In genomic region chr14:60525284-60525962, GRCm38 (mm10) we compare ENCODE assay signal across 9 mouse cellular contexts.
DNase-seq lines count a peak whose midpoint lies in the region; ATAC-seq and TF ChIP-seq lines count a peak whose summit lies in the region.
"Had no signal": no experiment of that assay in that cellular context is flagged by ENCODE, and none has a peak within 500 bp of the region (broad histone marks: within the 10 kb centered on the region; RNA-seq: fewer than 3 reads in every experiment).

No protein-coding gene starts in this region.

- TF ChIP-seq CTCF in gastrocnemius, adult 2 months (IDR thresholded peaks at IDR 0.05), result peak; percentile 84
- TF ChIP-seq CTCF in kidney, adult 2 months (conservative IDR thresholded peaks at IDR 0.05; ENCODE audit: insufficient read depth, insufficient read length, low read depth, low read length), result peak; percentile 76
- TF ChIP-seq CTCF in stomach, postnatal 0 days (IDR thresholded peaks at IDR 0.05; ENCODE audit: low read depth), result peak; percentile 96

- DNase-seq in 3T3-L1 (ENCODE audit: low read depth, low spot score) (peak; percentile 80), NIH3T3 (ENCODE audit: low read depth) (peak; percentile 80)
- DNase-seq in cerebellum, postnatal 10 days, result peak; percentile 90 to 95
- peak; percentile 66 for DNase-seq in gastrocnemius, adult 2 months
- DNase-seq in kidney, adult 2 months, result peak; percentile 81
- DNase-seq in limb, embryonic 11.5 days (ENCODE audit: low spot score), result peak; percentile 83
- peak; percentile 72 for DNase-seq in stomach, postnatal 0 days (ENCODE audit: low spot score)

- H3K9ac ChIP-seq in limb, embryonic 11.5 days (ENCODE audit: low read length), result no peak overlapping the region
- H3K9ac ChIP-seq in stomach, postnatal 0 days (ENCODE audit: low read length), result no peak overlapping the region
- H3K9ac ChIP-seq: embryonic facial prominence, embryonic 13.5 days had no signal

- H3K27me3 ChIP-seq in kidney, adult 2 months (replicated peaks; ENCODE audit: control insufficient read depth, insufficient read depth, low read length), result no peaks in the 10 kb centered on the region
- no peaks in the 10 kb centered on the region for H3K27me3 ChIP-seq in limb, embryonic 11.5 days (ENCODE audit: control insufficient read depth, insufficient read depth, low read length)
- no peaks in the 10 kb centered on the region for H3K27me3 ChIP-seq in stomach, postnatal 0 days (ENCODE audit: control insufficient read depth, insufficient read depth, low read length)
- H3K27me3 ChIP-seq: embryonic facial prominence, embryonic 13.5 days had no signal

- 68% methylated on average over 13 of the region's 13 CpGs for WGBS in kidney, adult 2 months
- WGBS in limb, embryonic 11.5 days, result 74% methylated on average over 13 of the region's 13 CpGs
- WGBS in stomach, postnatal 0 days, result 67% methylated on average over 13 of the region's 13 CpGs

- TF ChIP-seq POLR2A in kidney, adult 2 months (IDR thresholded peaks at IDR 0.05; ENCODE audit: low read depth, low read length), result no peak

- H3K4me2 ChIP-seq in limb, embryonic 11.5 days (ENCODE audit: low read depth, severe bottlenecking), result no peak overlapping the region
- H3K4me2 ChIP-seq in stomach, postnatal 0 days (replicated peaks; ENCODE audit: low read depth), result no peak overlapping the region
- H3K4me2 ChIP-seq: embryonic facial prominence, embryonic 13.5 days had no signal

- intact Hi-C loops in gastrocnemius, adult 2 months (cut with DNase I), result loop anchor here (1.0 kb wide), 3 partner anchors 163 to 246 kb away; no protein-coding TSS in a partner anchor

- H3K36me3 ChIP-seq in kidney, adult 2 months (ENCODE audit: control insufficient read depth, insufficient read depth, low read length), result no peaks in the 10 kb centered on the region
- H3K36me3 ChIP-seq in limb, embryonic 11.5 days (ENCODE audit: control insufficient read depth, insufficient read depth, low read length), result no peaks in the 10 kb centered on the region
- no peaks in the 10 kb centered on the region for H3K36me3 ChIP-seq in stomach, postnatal 0 days (ENCODE audit: control insufficient read depth, insufficient read depth, low read length)
- H3K36me3 ChIP-seq: embryonic facial prominence, embryonic 13.5 days had no signal

- no peak for TF ChIP-seq EP300 in stomach, postnatal 0 days (optimal IDR thresholded peaks at IDR 0.05)

- no peak for ATAC-seq in limb, embryonic 11.5 days (ENCODE audit: insufficient number of reproducible peaks, low FRiP score, low TSS enrichment, low read depth)
- ATAC-seq in monocyte, adult 5-6 weeks (replicated peaks; ENCODE audit: insufficient number of reproducible peaks, low FRiP score, low TSS enrichment, poor library complexity, severe bottlenecking), result 0 out of 2 replicates have a peak, but pooled peaks have one; percentile 62
- ATAC-seq in stomach, postnatal 0 days (ENCODE audit: low FRiP score, low TSS enrichment), result peak; percentile 68

- no peaks in the 10 kb centered on the region for H3K9me3 ChIP-seq in limb, embryonic 11.5 days (ENCODE audit: control insufficient read depth, low read length)
- H3K9me3 ChIP-seq in stomach, postnatal 0 days (ENCODE audit: control insufficient read depth, low read length), result no peaks in the 10 kb centered on the region
- H3K9me3 ChIP-seq: embryonic facial prominence, embryonic 13.5 days had no signal

- peaks cover 6% of the 10 kb centered on the region; the same call in 1 of the 2 replicates for H3K4me1 ChIP-seq in kidney, adult 2 months (ENCODE audit: control insufficient read depth, insufficient read depth, low read length)
- H3K4me1 ChIP-seq in limb, embryonic 11.5 days (ENCODE audit: control insufficient read depth, insufficient read depth, low read length), result 0 out of 2 replicates have a peak, but pooled peaks cover 3% of the 10 kb centered on the region
- peaks cover 3% of the 10 kb centered on the region; the same call in 1 of the 2 replicates for H3K4me1 ChIP-seq in stomach, postnatal 0 days (replicated peaks; ENCODE audit: control insufficient read depth, insufficient read depth)

- H3K4me3 ChIP-seq in gastrocnemius, adult 2 months, result no peak overlapping the region
- no peak overlapping the region for H3K4me3 ChIP-seq in kidney, adult 2 months (ENCODE audit: insufficient read depth, low read depth, low read length)
- H3K4me3 ChIP-seq in limb, embryonic 11.5 days (ENCODE audit: low read depth, low read length), result no peak overlapping the region
- H3K4me3 ChIP-seq in stomach, postnatal 0 days (ENCODE audit: low read depth, low read length), result no peak overlapping the region
- H3K4me3 ChIP-seq: embryonic facial prominence, embryonic 13.5 days had no signal

- H3K27ac ChIP-seq in gastrocnemius, adult 2 months, result no peak overlapping the region
- H3K27ac ChIP-seq in kidney, adult 2 months (ENCODE audit: insufficient read depth, low read depth, low read length), result no peak overlapping the region
- H3K27ac ChIP-seq in limb, embryonic 11.5 days (replicated peaks; ENCODE audit: low read depth, low read length), result no peak overlapping the region
- H3K27ac ChIP-seq in stomach, postnatal 0 days (replicated peaks), result no peak overlapping the region
- H3K27ac ChIP-seq: embryonic facial prominence, embryonic 13.5 days had no signal
